Mouse (Mus musculus) heart, embryonic 11.5 days (tissue): ENCODE measurements around the gene Abhd14b. TPM values are rescaled to one million over a fixed set of nuclear protein-coding genes. Genes with fewer than 3 reads are reported as not detected.

Experiments
- ATAC-seq: fragments of 200-750 bp; cut with Nextera tagmentation; replicated peaks from 2 replicates; pipeline ENCODE4 v1.8.0; 2017; ENCODE audit warnings: moderate library complexity; ENCODE audit not compliant: insufficient number of reproducible peaks, low FRiP score, low TSS enrichment
- H3K27ac ChIP-seq: fragments of 300-500 bp; sonication (generic); 2 replicates; pipeline ENCODE4 v1.5.1; 2014; ENCODE audit warnings: mild to moderate bottlenecking, low read depth, low read length
- H3K27me3 ChIP-seq: fragments of 300-500 bp; sonication (generic); 2 replicates; pipeline ENCODE4 v1.6.1; 2014; ENCODE audit warnings: mild to moderate bottlenecking, low read length, mixed read lengths; ENCODE audit not compliant: control insufficient read depth, insufficient read depth
- H3K36me3 ChIP-seq: fragments of 300-500 bp; sonication (generic); 2 replicates; pipeline ENCODE4 v1.6.1; 2014; ENCODE audit warnings: mild to moderate bottlenecking, low read length, moderate library complexity, mixed read lengths; ENCODE audit not compliant: control insufficient read depth, insufficient read depth
- H3K4me1 ChIP-seq: fragments of 300-500 bp; sonication (generic); 2 replicates; pipeline ENCODE4 v1.6.1; 2014; ENCODE audit warnings: low read length; ENCODE audit not compliant: control insufficient read depth, insufficient read depth
- H3K4me2 ChIP-seq: fragments of 300-500 bp; sonication (generic); 2 replicates; pipeline ENCODE4 v1.6.1; 2014; ENCODE audit warnings: mild to moderate bottlenecking, moderate library complexity
- H3K4me3 ChIP-seq: fragments of 300-500 bp; sonication (generic); 2 replicates; pipeline ENCODE4 v1.5.1; 2014; ENCODE audit warnings: low read depth, low read length
- H3K9ac ChIP-seq: fragments of 300-500 bp; sonication (generic); 2 replicates; pipeline ENCODE4 v1.6.1; 2014; ENCODE audit warnings: mild to moderate bottlenecking, low read depth, low read length, moderate library complexity
- H3K9me3 ChIP-seq: fragments of 300-500 bp; sonication (generic); replicated peaks from 2 replicates; pipeline ENCODE4 v1.6.1; 2016; ENCODE audit warnings: low read length; ENCODE audit not compliant: control insufficient read depth
- WGBS: fragments of 180-500 bp; shearing (Covaris S2); extraction: QIAGEN DNeasy Blood & Tissue Kit; methylation state at CpG from one replicate; pipeline ENCODE4 v1.1.7; 2014; ENCODE audit not compliant: insufficient replicate concordance; 5-methylcytosine and 5-hydroxymethylcytosine counted together
- polyA plus RNA-seq: library from polyadenylated mRNA; unstranded; fragments of >200 nt; fragmentation: Nextera tagmentation; extraction: Ambion mirVana; gene quantifications from 2 replicates; pipeline ENCODE4 v1.2.1, GENCODE M21; 2014

Abhd14b gene
- polyA plus RNA-seq, 1 experiment from 2014 or later = 5.0 TPM

DNA sequence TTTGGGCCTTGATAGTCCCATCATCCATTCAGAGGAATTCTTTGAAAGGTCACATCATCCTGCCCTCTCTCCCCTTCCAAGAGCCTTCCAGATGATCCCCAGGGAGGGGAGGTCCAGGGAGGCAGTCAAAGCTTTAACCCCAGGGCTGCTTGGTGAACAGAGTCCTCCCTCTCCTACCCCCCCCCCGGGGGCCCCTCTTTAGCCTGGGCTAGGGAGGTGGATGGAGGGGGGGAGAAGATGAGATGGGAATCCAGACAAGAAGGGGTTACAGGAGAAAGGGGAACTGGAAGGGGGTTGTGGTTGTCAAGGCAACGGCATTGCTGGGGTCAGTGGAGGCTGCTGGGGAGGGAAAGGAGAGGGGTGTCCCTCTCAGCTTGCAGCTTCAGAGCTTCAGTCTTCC, 26.7 kb upstream of the Abhd14b start:
- H3K4me1 ChIP-seq = peaks cover 22% of the 10 kb centered on the region
- peaks cover 3% of the 10 kb centered on the region; the same call in 1 of the 2 replicates for H3K27me3 ChIP-seq
- no peaks in the 10 kb centered on the region for H3K36me3 ChIP-seq
- H3K9ac ChIP-seq = peak overlapping the region; percentile 16; the same call in 1 of the 2 replicates
- H3K9me3 ChIP-seq = no peaks in the 10 kb centered on the region
- H3K4me2 ChIP-seq = no peak overlapping the region
- no peak overlapping the region for H3K27ac ChIP-seq
- WGBS = 4% methylated on average over 2 of the region's 2 CpGs
- no peak overlapping the region for H3K4me3 ChIP-seq
- no peak for ATAC-seq

DNA sequence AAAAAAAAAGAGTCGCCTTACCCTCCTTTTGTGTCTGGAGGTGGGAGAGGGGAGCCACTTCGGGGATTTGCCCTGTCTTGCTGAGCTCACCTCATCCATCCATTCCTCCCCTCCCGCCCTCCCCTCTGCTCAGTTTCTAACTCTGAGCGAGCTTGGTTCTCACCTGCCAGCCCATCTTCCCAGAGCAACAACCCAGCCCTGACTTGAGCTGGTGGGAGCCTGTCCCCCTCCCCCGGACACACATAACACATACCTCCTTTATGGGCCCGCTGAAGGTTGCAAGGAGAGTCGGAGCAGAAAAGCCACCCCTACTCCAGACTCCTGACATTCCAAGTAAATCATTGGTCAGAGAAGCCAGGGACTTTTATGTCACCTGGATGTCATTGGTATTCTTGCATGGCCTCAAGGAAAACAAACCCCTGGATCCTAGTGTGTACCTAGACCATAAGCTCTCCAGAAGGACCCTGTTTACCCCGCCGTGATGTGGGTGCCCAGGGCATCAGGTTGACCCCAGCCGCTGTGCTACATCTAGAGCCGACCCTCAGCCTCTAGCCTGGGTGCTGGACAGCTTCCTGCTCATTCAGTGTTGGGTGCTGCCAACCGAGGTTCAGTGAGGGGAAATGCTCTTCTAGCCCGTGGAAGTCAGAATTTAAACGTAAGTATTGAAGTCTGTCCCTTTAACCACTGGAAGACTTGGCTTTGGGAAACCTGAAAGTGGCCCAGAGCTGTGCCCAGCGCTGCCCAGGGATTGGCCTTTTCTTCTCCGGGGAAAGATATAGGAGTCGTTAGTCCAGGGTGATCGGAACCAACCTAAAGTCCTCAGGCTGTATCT, 26.0 kb upstream of the Abhd14b start:
- no peak overlapping the region for H3K4me3 ChIP-seq
- WGBS = 16% methylated on average over 18 of the region's 18 CpGs
- H3K27me3 ChIP-seq = peaks cover 3% of the 10 kb centered on the region; the same call in 1 of the 2 replicates
- H3K36me3 ChIP-seq = no peaks in the 10 kb centered on the region
- H3K4me2 ChIP-seq = peak overlapping the region; percentile 43
- 0 out of 2 replicates have a peak overlapping the region, but pooled peaks have one; percentile 16 for H3K9ac ChIP-seq
- no peaks in the 10 kb centered on the region for H3K9me3 ChIP-seq
- peaks cover 22% of the 10 kb centered on the region for H3K4me1 ChIP-seq
- ATAC-seq = no peak
- no peak overlapping the region for H3K27ac ChIP-seq

DNA sequence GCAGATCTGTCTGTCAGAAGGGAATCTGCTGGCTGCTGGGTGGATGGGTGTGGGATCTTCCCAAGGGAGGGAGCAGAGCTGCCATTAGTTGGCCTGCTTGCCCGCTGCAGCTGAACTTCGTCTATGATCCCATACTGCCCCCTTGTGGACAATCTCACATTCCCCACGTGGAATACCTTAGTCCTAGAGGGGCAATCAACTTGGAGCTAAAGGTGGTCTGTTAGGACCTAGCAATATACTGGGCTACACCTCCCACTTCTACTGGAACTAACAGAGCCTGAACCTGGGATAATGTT, 25.4 kb upstream of the Abhd14b start:
- Histone ChIP-seq H3K27me3 (peaks cover 3% of the 10 kb centered on the region; the same call in 1 of the 2 replicates), H3K4me1 (peaks cover 22% of the 10 kb centered on the region), H3K27ac (no peak overlapping the region), H3K9me3 (no peaks in the 10 kb centered on the region), H3K9ac (no peak overlapping the region), H3K4me2 (peak overlapping the region; percentile 43), H3K4me3 (no peak overlapping the region), H3K36me3 (no peaks in the 10 kb centered on the region)
- peak; percentile 39 for ATAC-seq
- WGBS = 0% methylated on average over 3 of the region's 3 CpGs

DNA sequence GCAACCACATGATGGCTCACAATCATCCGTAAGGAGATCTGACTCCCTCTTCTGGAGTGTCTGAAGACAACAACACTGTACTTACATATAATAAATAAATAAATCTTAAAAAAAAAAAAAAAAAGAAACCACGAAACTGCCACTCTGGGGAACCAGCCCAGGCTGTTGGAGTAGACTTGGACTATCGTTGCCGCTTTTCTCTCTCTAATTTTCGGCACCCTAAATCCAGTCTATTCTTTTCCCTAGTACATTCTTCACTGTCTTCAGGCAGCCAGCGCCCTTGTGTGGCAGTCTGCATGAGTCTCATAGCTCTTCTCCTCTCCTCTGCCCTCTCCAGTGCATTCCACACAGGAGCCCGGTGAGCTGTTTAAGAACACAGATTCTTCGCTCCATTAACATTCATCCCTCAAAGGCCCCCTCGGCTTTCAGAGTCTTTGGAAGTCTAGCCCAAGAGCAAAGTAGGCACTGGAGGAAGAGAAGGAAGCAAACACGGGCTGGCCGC, 18.5 kb upstream of the Abhd14b start:
- peak; percentile 58 for ATAC-seq
- H3K27ac ChIP-seq = peak overlapping the region; percentile 96

DNA sequence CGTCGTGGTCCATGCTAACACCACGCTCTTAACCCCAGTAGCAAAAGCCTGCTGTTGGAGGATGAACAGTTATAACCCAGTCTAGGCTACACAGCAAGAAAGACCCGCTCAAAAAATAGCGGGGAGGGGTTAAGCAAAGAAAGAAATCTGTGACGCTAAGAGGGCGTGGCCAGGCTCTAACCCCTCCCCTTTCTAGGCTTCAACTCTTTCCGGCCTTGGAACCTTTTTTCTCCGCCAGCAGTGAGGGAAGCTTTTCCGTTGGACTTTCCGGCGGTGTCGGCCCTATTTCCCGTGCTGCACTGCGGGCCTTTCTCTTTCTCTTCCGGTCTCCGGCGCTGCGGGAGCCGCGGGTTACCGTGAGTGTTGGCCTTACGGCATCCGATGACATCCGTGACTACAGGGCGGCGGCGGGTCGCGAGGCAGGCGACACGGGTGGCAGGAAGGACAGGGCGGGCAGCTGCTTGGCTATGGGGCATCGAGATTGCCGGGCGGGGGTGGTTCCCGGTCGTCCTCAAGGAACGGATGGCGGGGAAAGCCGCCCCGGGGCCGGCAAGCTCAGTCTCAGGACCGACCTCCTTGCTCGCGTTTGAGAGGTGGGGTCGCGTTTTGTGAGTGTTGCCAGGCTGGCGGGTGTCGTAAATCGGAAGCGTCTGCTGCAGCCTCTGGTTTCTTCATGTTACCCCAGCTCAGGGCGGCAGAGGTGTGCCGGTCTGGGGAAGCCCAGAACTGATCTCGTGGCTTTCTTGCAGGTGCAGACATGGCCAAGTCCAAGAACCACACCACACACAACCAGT, 17.8 kb upstream of the Abhd14b start, which contains the start of gene Rpl29:
Rpl29 (plus strand) TSS at position 234 of the 794 bp plus-strand sequence.
- H3K9ac ChIP-seq = peak within 1 kb of the TSS; percentile 90
- under 1% methylated on average over 55 of the region's 55 CpGs for WGBS
- peaks cover 10% of the 10 kb centered on the region for H3K4me1 ChIP-seq

More for the DNA sequence above, 18.5 kb upstream of the Abhd14b start:
- Histone ChIP-seq H3K9me3 (no peaks in the 10 kb centered on the region), H3K4me3 (peak overlapping the region; percentile 74), H3K27me3 (no peaks in the 10 kb centered on the region), H3K9ac (peak overlapping the region; percentile 90), H3K4me1 (peaks cover 10% of the 10 kb centered on the region), H3K4me2 (peak overlapping the region; percentile 67), H3K36me3 (peaks cover 18% of the 10 kb centered on the region)
- 18% methylated on average over 11 of the region's 11 CpGs for WGBS

DNA sequence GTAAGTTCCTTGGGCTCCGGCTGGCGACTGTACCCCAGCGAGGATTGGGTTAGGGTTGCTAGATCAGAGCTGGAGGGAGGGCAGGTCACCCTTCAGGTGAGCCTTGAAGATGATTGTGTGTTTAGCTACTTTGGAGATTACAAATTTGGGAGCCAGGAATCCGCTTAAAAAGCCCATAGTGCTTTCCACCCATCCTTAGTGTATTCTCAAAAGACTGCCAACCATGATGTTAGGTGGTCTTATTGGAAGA, 17.3 kb upstream of the Abhd14b start:
- peak overlapping the region; percentile 84 for H3K4me2 ChIP-seq
- 3% methylated on average over 4 of the region's 4 CpGs for WGBS
- peak overlapping the region; percentile 96 for H3K27ac ChIP-seq
- no peaks in the 10 kb centered on the region for H3K27me3 ChIP-seq
- H3K9me3 ChIP-seq = no peaks in the 10 kb centered on the region
- peaks cover 18% of the 10 kb centered on the region for H3K36me3 ChIP-seq
- ATAC-seq = no peak
- H3K4me3 ChIP-seq = peak overlapping the region; percentile 74
- peaks cover 10% of the 10 kb centered on the region for H3K4me1 ChIP-seq
- H3K9ac ChIP-seq = peak overlapping the region; percentile 90

More for the DNA sequence above, 17.8 kb upstream of the Abhd14b start, which contains the start of gene Rpl29:
- Histone ChIP-seq H3K9me3 (no peaks in the 10 kb centered on the region), H3K36me3 (peaks cover 18% of the 10 kb centered on the region), H3K4me3 (peak within 1 kb of the TSS; percentile 74), H3K27me3 (no peaks in the 10 kb centered on the region), H3K4me2 (peak within 1 kb of the TSS; percentile 84), H3K27ac (peak within 1 kb of the TSS; percentile 96)
- ATAC-seq = peak; percentile 81

DNA sequence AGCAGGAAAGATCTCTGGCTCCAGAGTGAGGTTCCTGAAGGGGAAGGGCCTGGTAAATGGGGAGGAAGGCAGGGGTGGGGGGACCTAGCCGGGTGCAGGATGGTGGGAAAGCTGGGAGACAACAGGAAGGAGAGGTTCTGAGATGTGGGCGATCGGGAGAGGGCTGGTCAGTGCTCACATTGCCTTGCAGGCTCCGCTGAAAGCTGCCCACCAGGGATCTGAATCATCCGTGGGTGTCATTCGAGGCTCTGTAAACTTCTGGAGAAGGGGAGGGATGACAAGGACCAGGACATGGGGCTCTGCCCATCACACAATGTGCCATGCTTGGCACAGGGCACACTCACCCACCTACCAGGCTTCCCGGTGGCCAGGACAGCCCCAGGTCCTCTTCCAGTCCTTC, 13.9 kb upstream of the Abhd14b start:
- Histone ChIP-seq H3K4me2 (no peak overlapping the region), H3K27me3 (no peaks in the 10 kb centered on the region), H3K4me3 (no peak overlapping the region), H3K36me3 (peaks cover 18% of the 10 kb centered on the region), H3K9ac (no peak overlapping the region), H3K4me1 (peaks cover 22% of the 10 kb centered on the region), H3K9me3 (no peaks in the 10 kb centered on the region), H3K27ac (no peak overlapping the region)
- ATAC-seq = no peak
- WGBS = 63% methylated on average over 7 of the region's 7 CpGs

DNA sequence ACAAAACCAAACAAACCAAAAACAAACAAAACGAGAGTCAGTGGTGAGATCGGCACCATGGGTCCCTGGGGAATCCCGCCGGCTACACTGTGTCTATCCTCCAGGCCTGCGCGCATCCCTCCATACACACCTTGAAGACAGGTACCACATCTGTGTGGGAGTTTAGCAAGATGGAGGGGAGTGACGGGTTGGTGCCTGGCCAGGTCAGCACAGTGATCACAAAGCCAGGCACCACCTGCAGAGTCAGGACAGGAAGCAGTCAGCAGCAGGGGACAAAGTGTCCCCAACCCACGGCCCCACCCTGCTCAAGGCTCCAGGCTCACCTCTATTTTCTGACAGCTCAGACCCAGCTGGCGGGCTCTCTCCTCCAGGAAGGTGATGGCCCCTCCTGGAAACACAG, 10.7 kb upstream of the Abhd14b start:
- Histone ChIP-seq H3K27ac (no peak overlapping the region), H3K9ac (no peak overlapping the region), H3K4me2 (no peak overlapping the region), H3K36me3 (peaks cover 11% of the 10 kb centered on the region), H3K4me1 (peaks cover 21% of the 10 kb centered on the region), H3K9me3 (no peaks in the 10 kb centered on the region), H3K27me3 (no peaks in the 10 kb centered on the region), H3K4me3 (no peak overlapping the region)
- no peak for ATAC-seq
- WGBS = 75% methylated on average over 9 of the region's 9 CpGs
